17 mouse cellular contexts compared by ENCODE assay signal in genomic region chr19:54787171-54787570, GRCm38 (mm10).
"Had no signal": no experiment of that assay in that cellular context is flagged by ENCODE, and none has a peak within 500 bp of the region (broad histone marks: within the 10 kb centered on the region; RNA-seq: fewer than 3 reads in every experiment).

No protein-coding gene starts in this region.

- H3K4me3 ChIP-seq: kidney, embryonic 15.5 days; left cerebral cortex, adult 2 months; liver, embryonic 13.5 days; midbrain, embryonic 12.5 days; midbrain, embryonic 15.5 days had no signal

- DNase-seq: kidney, adult 8-10 months; kidney, postnatal 10 days; kidney, postnatal 36 days; layer of hippocampus, postnatal 36 days; liver, embryonic 13.5 days; lung, adult 2 months; lung, postnatal 14 days; right cerebral cortex, postnatal 25 days; thymus, adult 2 months; thymus, postnatal 14 days; thymus, postnatal 4 days had no signal

- H3K4me1 ChIP-seq: kidney, embryonic 15.5 days; liver, embryonic 13.5 days; midbrain, embryonic 15.5 days had no signal

- H3K36me3 ChIP-seq: kidney, embryonic 15.5 days; liver, embryonic 13.5 days; midbrain, embryonic 12.5 days; midbrain, embryonic 15.5 days had no signal

- H3K9ac ChIP-seq: kidney, embryonic 15.5 days; liver, embryonic 13.5 days; midbrain, embryonic 12.5 days; midbrain, embryonic 15.5 days had no signal

- H3K27me3 ChIP-seq: kidney, embryonic 15.5 days; liver, embryonic 13.5 days; midbrain, embryonic 12.5 days; midbrain, embryonic 15.5 days had no signal

- H3K4me2 ChIP-seq: kidney, embryonic 15.5 days; liver, embryonic 13.5 days; midbrain, embryonic 12.5 days; midbrain, embryonic 15.5 days had no signal

- H3K27ac ChIP-seq: kidney, embryonic 15.5 days; left cerebral cortex, adult 2 months; liver, embryonic 13.5 days; macrophage; midbrain, embryonic 12.5 days; midbrain, embryonic 15.5 days; stomach, postnatal 0 days had no signal

- ATAC-seq: midbrain, embryonic 15.5 days had no signal

- H3K9me3 ChIP-seq: kidney, embryonic 15.5 days; midbrain, embryonic 12.5 days; midbrain, embryonic 15.5 days had no signal
